Comparison of ENCODE assay signal across 10 mouse cellular contexts in genomic region chr13:45820473-45821230, GRCm38 (mm10).
DNase-seq lines count a peak whose midpoint lies in the region; ATAC-seq and TF ChIP-seq lines count a peak whose summit lies in the region.
"Had no signal": no experiment of that assay in that cellular context is flagged by ENCODE, and none has a peak within 500 bp of the region (broad histone marks: within the 10 kb centered on the region; RNA-seq: fewer than 3 reads in every experiment).

No protein-coding gene starts in this region.

- DNase-seq in hindbrain, embryonic 11.5 days (ENCODE audit: low spot score) = peak; percentile 19
- no peak for DNase-seq in hindbrain, embryonic 10.5 days (ENCODE audit: low spot score)
- DNase-seq in Patski (ENCODE audit: low read depth, low spot score) = no peak
- DNase-seq in layer of hippocampus, adult 8-10 months (ENCODE audit: low spot score in 2 of 2) = no peak
- DNase-seq in left cerebral cortex, postnatal 36 days (ENCODE audit: low spot score in 2 of 2) = no peak
- DNase-seq: cerebellum, adult 8-10 months had no signal

- 36% methylated on average over 15 of the region's 15 CpGs for WGBS in hindbrain, embryonic 11.5 days
- WGBS in hindbrain, embryonic 10.5 days = 49% methylated on average over 15 of the region's 15 CpGs
- WGBS in embryonic facial prominence, embryonic 12.5 days = 30% methylated on average over 15 of the region's 15 CpGs
- WGBS in hindbrain, embryonic 13.5 days = 39% methylated on average over 15 of the region's 15 CpGs
- WGBS in forebrain, embryonic 15.5 days = 46% methylated on average over 15 of the region's 15 CpGs

- intact Hi-C loops in left cerebral cortex, postnatal 36 days (cut with DNase I) = no loop called here

- no peaks in the 10 kb centered on the region for H3K9me3 ChIP-seq in hindbrain, embryonic 11.5 days (ENCODE audit: control insufficient read depth, low read length)
- peaks cover 4% of the 10 kb centered on the region; the same call in 1 of the 2 replicates for H3K9me3 ChIP-seq in hindbrain, embryonic 10.5 days
- H3K9me3 ChIP-seq in embryonic facial prominence, embryonic 12.5 days = no peaks in the 10 kb centered on the region
- H3K9me3 ChIP-seq in hindbrain, embryonic 13.5 days = no peaks in the 10 kb centered on the region
- no peaks in the 10 kb centered on the region for H3K9me3 ChIP-seq in forebrain, embryonic 15.5 days
- H3K9me3 ChIP-seq: midbrain, embryonic 12.5 days had no signal

- no peak for ATAC-seq in hindbrain, embryonic 11.5 days (ENCODE audit: low FRiP score)
- peak; percentile 94 for ATAC-seq in Patski
- ATAC-seq in embryonic facial prominence, embryonic 12.5 days (ENCODE audit: insufficient number of reproducible peaks, insufficient read depth, low FRiP score, low TSS enrichment) = no peak
- no peak for ATAC-seq in hindbrain, embryonic 13.5 days (ENCODE audit: low FRiP score)
- no peak for ATAC-seq in forebrain, embryonic 15.5 days (replicated peaks)

- POLR2A ChIA-PET in Patski (lab: Charles Lee) = interaction anchor here (1.1 kb wide), 1 partner anchor 87 kb away, joined by 3 read pairs; no protein-coding TSS in a partner anchor

- CTCF ChIA-PET in Patski (lab: Charles Lee) = interaction anchor here (0.9 kb wide), 1 partner anchor 13 kb away, joined by 3 read pairs; no protein-coding TSS in a partner anchor

- TF ChIP-seq CTCF in Patski (IDR thresholded peaks at IDR 0.05) = no peak

- H3K36me3 ChIP-seq in hindbrain, embryonic 11.5 days (ENCODE audit: control insufficient read depth, insufficient read depth, low read length) = no peaks in the 10 kb centered on the region
- H3K36me3 ChIP-seq in hindbrain, embryonic 10.5 days = no peaks in the 10 kb centered on the region
- H3K36me3 ChIP-seq in embryonic facial prominence, embryonic 12.5 days = no peaks in the 10 kb centered on the region
- H3K36me3 ChIP-seq in hindbrain, embryonic 13.5 days = no peaks in the 10 kb centered on the region
- H3K36me3 ChIP-seq in forebrain, embryonic 15.5 days = no peaks in the 10 kb centered on the region
- H3K36me3 ChIP-seq: midbrain, embryonic 12.5 days had no signal

- H3K4me1 ChIP-seq in hindbrain, embryonic 11.5 days (replicated peaks; ENCODE audit: control insufficient read depth, insufficient read depth, low read length) = no peaks in the 10 kb centered on the region
- H3K4me1 ChIP-seq in hindbrain, embryonic 10.5 days (replicated peaks) = 0 out of 2 replicates have a peak, but pooled peaks cover 3% of the 10 kb centered on the region
- peaks cover 8% of the 10 kb centered on the region for H3K4me1 ChIP-seq in embryonic facial prominence, embryonic 12.5 days
- peaks cover 8% of the 10 kb centered on the region for H3K4me1 ChIP-seq in hindbrain, embryonic 13.5 days (replicated peaks)
- H3K4me1 ChIP-seq in forebrain, embryonic 15.5 days = 0 out of 2 replicates have a peak, but pooled peaks cover 3% of the 10 kb centered on the region
- H3K4me1 ChIP-seq: midbrain, embryonic 12.5 days had no signal

- no peaks in the 10 kb centered on the region for H3K27me3 ChIP-seq in hindbrain, embryonic 11.5 days (ENCODE audit: control insufficient read depth, insufficient read depth, low read length)
- no peaks in the 10 kb centered on the region for H3K27me3 ChIP-seq in hindbrain, embryonic 10.5 days (ENCODE audit: insufficient read depth, poor library complexity, severe bottlenecking)
- H3K27me3 ChIP-seq in Patski = no peaks in the 10 kb centered on the region
- H3K27me3 ChIP-seq in embryonic facial prominence, embryonic 12.5 days = no peaks in the 10 kb centered on the region
- no peaks in the 10 kb centered on the region for H3K27me3 ChIP-seq in hindbrain, embryonic 13.5 days
- no peaks in the 10 kb centered on the region for H3K27me3 ChIP-seq in forebrain, embryonic 15.5 days
- H3K27me3 ChIP-seq: midbrain, embryonic 12.5 days had no signal

- H3K27ac ChIP-seq in hindbrain, embryonic 11.5 days (ENCODE audit: low read depth, low read length) = no peak overlapping the region
- no peak overlapping the region for H3K27ac ChIP-seq in hindbrain, embryonic 10.5 days
- 0 out of 2 replicates have a peak overlapping the region, but pooled peaks have one; percentile 17 for H3K27ac ChIP-seq in embryonic facial prominence, embryonic 12.5 days
- H3K27ac ChIP-seq in hindbrain, embryonic 13.5 days = peak overlapping the region; percentile 48; the same call in 1 of the 2 replicates
- no peak overlapping the region for H3K27ac ChIP-seq in forebrain, embryonic 15.5 days (replicated peaks)
- H3K27ac ChIP-seq: midbrain, embryonic 12.5 days had no signal

- no peak overlapping the region for H3K4me2 ChIP-seq in hindbrain, embryonic 11.5 days (replicated peaks; ENCODE audit: low read depth, low read length)
- H3K4me2 ChIP-seq in embryonic facial prominence, embryonic 12.5 days (replicated peaks) = no peak overlapping the region
- no peak overlapping the region for H3K4me2 ChIP-seq in hindbrain, embryonic 13.5 days
- H3K4me2 ChIP-seq in forebrain, embryonic 15.5 days (replicated peaks) = no peak overlapping the region
- H3K4me2 ChIP-seq: midbrain, embryonic 12.5 days had no signal

- H3K4me3 ChIP-seq in hindbrain, embryonic 11.5 days (ENCODE audit: low read depth, low read length) = no peak overlapping the region
- H3K4me3 ChIP-seq in hindbrain, embryonic 10.5 days = no peak overlapping the region
- H3K4me3 ChIP-seq in embryonic facial prominence, embryonic 12.5 days = no peak overlapping the region
- H3K4me3 ChIP-seq in hindbrain, embryonic 13.5 days = no peak overlapping the region
- H3K4me3 ChIP-seq in forebrain, embryonic 15.5 days = no peak overlapping the region
- H3K4me3 ChIP-seq: midbrain, embryonic 12.5 days had no signal

- H3K9ac ChIP-seq in hindbrain, embryonic 11.5 days (ENCODE audit: low read depth, low read length) = no peak overlapping the region
- H3K9ac ChIP-seq in embryonic facial prominence, embryonic 12.5 days = no peak overlapping the region
- no peak overlapping the region; the same call in 1 of the 2 replicates for H3K9ac ChIP-seq in hindbrain, embryonic 13.5 days
- no peak overlapping the region for H3K9ac ChIP-seq in forebrain, embryonic 15.5 days (replicated peaks)
- H3K9ac ChIP-seq: midbrain, embryonic 12.5 days had no signal

- in situ Hi-C loops in Patski (cut with MboI; ENCODE audit: low pct_unique_long_range_greater_than_20kb) = no loop called here

Comparison
In these comparisons a context has a peak if more than half of its experiments do, and no peak if none do; other contexts are left out.
1. H3K27ac ChIP-seq: peak in embryonic facial prominence, embryonic 12.5 days (single experiment) and hindbrain, embryonic 13.5 days (single experiment); none in hindbrain, embryonic 11.5 days (single experiment), hindbrain, embryonic 10.5 days (single experiment) and forebrain, embryonic 15.5 days (single experiment).